Mouse (Mus musculus): Measurements from ENCODE around the gene Tomm40l.

DNA sequence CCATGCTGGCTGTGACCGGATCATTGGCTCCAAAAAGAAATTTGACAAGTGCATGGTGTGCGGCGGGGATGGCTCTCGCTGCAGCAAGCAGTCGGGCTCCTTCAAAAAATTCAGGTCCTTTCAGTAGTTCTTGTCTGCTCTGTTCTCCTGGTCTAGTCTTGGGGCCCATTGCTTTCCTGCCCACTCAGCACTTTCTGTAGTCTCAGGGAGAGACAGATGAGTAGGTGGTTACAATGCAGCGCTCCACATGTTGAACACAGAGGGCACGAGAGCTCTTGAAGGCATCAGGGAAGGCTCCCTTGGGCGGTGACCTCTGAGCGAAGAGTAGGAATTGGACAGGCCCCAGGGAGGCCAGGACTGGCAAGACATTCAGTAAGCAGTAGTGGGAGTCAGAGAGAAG is 35.5 kb upstream of the Tomm40l start:
- TF ChIP-seq POLR2A (IDR thresholded peaks at IDR 0.05; ENCODE audit: low read depth, low read length) (no peak), CTCF (IDR thresholded peaks at IDR 0.05; ENCODE audit: extremely low read depth, insufficient read depth, insufficient read length, insufficient replicate concordance) (no peak)
